Mouse (Mus musculus) T-helper 2 cell (primary cell): ENCODE data around the gene Gm49333.
"Not testable (repeated sequence)": the region's sequence is repeated elsewhere in the genome, so short reads cannot be mapped to it uniquely, and the experiment has no call there.

ENCODE experiments used
- in situ Hi-C: fragments of 300-600 bp; cut with MboI, MseI; formaldehyde crosslinking; loops from one replicate; pipeline ENCODE4 v1.15.1; 2025; ENCODE audit warnings: high pct_unique_total_duplicates

Gm49333 gene

DNA sequence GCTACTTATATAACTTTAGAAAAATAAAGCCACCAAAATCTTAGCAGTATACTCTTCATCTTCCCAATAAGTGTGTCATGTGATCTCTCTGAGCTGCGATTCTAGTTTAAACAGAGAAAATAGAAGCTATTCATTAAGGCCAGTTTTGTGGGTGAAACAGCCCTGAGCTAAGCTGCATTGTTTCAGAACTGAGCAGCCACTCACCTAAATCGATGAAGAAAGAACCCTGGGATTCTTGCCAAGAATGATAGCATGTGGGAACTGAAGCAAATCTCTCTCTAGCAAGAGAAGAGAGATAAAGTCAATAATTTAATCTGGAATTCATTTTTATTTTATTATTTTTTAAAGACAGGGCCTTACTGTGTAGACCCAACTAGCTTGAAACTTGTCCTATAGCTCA, 11.8 kb downstream of the Gm49333 start:
- in situ Hi-C loops = no loop called here

DNA sequence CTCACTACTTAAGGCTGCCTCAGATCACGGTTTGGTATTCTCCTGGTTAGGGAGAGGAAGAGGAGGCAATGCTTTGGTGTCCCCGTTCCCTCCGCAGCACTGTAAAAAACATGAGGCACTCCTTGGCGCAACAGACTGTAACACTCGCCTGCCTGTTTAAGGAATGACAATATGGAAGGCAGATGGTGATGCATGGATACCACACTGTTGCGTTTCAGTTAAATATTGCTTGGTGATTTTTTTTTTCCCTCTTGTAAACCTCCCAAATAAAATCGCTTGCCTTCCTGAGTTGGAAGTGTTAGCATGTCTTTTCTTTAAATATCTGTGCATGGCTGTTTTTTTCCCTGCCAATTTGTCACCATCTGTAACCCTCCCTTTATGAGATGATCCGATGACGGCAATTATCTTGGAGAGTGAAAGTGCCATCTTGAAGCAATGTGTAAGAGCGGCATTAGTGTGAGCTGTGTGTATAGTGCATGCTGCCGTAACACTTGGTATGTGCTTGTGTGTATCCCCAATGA, 17.5 kb downstream of the Gm49333 start:
- in situ Hi-C loops = no loop called here

DNA sequence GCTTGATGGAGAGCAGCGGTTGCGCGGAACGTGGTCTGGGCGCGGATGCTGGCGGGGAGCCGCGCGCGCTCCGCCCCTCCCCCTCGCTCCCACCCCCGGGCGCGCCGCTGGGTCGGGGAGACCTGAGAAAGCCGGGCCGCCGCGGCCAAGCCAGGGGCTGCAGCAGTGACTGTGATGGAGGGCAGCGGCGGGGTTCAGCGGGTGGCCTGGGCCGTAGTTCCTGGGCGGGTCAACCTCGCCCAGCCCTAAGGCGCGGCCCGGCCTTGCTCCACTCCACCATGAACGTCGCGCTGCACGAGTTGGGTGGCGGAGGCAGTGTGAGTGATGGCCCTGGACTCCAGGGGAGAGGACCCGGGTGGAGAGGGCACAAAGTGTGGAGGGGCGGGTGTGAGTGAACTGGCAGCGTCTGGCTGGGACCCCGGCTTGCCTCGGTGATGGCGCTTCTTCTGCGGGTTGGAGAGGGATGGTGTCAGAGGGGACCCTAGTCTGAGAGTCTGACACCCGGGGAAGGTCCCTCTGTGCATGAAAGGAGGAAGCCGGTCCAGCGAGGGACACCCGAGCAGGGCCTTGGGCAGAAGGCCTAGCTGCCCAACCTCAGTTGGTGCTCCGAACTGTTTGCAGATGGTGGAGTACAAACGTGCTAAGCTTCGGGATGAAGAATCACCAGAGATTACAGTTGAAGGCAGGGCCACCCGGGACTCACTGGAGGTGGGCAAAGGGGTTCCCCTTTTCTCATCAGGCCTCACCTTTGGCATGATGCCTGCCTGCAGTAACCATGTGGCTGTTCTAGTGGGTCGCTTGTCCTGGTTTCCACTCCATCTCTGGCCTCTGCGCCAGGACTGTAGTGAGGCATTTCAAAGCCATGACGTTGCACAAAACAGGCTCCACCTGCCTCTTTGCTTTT, 18.6 kb downstream of the Gm49333 start, which contains the start of gene Ece2:
Ece2 (plus strand) TSS at position 98 of the 904 bp plus-strand sequence.
- in situ Hi-C loops = no loop called here

DNA sequence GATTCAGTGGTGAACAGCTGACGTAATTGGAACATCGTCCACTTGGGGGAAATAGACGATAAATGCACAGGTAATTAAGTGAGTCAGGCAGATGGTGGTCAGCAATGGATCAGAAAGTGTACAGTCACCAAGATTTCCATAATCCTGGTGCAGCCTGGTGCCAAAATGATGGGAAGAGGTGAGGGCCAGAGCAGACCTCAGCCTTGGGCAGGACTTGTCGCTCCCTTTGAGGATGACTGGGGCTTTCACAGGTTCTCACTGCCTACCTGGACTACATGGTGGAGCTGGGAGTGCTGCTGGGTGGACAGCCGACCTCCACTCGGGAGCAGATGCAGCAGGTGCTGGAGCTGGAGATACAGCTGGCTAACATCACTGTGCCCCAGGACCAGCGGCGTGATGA, 26.0 kb downstream of the Gm49333 start:
- in situ Hi-C loops = loop anchor here (5.0 kb wide), 1 partner anchor 35 kb away; no protein-coding TSS in a partner anchor

DNA sequence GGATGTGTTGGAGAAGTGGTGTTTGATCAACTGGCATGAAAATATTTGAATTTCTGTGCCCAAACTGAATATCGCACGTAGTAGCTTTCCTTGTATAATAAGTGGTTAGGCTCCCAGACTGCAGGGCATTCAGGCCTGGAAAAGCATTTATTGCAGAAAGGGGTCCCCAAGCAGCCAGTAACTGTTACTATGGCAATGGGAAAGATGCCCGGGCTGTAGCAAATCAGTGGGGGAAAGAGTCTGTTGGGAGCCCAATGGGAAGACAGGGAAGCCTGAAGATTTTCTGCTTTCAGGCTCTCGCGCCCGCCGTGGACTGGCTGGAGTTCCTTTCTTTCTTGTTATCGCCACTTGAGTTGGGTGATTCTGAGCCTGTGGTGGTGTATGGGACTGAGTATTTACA, 27.0 kb downstream of the Gm49333 start:
- in situ Hi-C loops = loop anchor here (5.0 kb wide), 1 partner anchor 36 kb away; no protein-coding TSS in a partner anchor

DNA sequence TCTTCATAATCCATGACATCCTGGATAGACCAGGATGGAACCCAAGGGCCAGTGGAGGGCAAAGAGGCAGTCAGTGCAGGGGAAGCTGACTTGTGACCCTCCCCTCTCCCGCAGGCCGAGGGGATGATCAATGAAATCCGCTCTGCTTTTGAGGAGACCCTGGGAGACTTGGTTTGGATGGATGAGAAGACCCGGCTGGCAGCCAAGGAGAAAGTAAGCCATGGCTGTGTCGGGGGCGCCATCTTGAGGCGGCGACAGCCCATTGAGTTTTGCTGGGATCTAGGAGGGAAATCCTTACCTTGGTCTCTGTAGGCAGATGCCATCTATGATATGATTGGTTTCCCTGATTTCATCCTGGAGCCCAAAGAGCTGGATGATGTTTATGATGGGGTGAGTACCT, 30.8 kb downstream of the Gm49333 start:
- in situ Hi-C loops = loop anchor here (10.0 kb wide), 1 partner anchor 137 kb away; no protein-coding TSS in a partner anchor

DNA sequence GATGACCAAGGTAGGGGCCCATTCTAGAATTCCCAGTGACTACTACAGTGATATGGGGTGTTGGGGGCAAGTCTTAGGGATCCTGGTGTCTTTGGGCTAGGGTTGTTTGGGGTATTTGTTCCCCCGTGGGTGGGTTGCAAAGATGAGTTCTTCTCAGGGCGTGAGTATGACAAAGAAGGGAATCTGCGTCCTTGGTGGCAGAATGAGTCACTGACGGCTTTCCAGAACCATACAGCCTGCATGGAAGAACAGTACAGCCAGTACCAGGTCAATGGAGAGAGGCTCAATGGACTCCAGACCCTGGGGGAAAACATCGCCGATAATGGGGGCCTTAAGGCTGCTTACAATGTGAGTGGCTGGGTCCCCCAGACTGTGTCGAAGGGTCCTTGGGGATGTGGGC, 32.5 kb downstream of the Gm49333 start:
- in situ Hi-C loops = loop anchor here (10.0 kb wide), 1 partner anchor 139 kb away; no protein-coding TSS in a partner anchor

DNA sequence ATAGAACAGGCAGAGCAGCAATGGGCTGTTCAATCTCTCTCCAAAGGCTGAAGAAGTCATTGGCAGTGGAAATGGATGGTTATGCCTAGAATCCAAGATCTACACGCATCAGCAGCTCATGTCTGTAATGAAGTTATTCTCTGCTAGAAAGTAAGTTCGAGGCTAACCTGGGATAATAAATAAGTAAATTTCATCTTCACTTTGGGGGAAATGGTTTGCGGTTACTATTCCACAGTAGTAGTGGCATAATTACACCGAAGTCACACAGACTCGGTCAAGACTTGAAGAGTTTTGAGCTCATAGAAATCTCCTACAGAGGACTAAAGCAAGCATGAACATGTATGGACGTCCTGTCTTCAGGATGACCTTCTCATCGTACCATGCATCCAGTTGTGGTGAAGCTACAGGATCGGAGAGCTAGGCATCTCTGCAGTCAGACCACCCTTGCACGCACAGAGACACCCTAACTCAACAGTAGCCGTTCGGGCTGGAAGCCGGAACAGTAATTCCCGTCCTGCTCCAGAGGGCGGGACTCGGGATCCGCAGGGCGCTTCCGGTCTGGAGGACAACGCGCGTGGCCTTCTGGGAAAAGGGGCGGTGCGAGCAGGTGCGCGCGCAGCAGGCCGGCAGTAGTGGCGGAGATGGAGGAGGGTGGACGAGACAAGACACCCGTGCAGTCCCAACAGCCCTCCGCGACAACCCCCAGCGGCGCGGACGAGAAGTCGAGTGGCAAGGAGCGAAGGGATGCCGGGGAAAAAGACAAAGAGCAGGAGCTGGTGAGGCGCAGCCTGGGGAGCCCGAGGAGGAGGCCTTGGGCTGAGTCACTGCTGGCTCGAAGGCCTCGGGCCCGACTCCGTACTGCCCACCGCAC, 39.9 kb downstream of the Gm49333 start, which contains the start of gene Psmd2:
Psmd2 (plus strand) TSS at position 577 of the 871 bp plus-strand sequence.
- in situ Hi-C loops = no loop called here

DNA sequence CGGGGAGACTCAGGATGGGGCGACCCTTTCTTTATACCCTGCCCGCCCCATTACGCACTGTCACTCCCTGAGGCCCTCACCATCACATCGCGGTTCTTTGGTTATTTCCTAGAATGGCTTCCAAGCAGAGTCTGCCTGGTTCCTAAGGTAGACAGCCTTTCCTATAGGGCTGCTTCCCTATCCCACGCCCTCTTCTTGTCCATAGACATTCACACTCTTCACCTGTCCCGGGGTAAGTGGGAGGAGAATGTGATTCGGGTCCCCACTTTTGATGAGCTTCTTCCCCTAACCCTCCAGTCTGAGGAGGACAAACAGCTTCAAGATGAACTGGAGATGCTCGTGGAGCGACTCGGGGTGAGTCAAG, 40.5 kb downstream of the Gm49333 start:
- in situ Hi-C loops = no loop called here

DNA sequence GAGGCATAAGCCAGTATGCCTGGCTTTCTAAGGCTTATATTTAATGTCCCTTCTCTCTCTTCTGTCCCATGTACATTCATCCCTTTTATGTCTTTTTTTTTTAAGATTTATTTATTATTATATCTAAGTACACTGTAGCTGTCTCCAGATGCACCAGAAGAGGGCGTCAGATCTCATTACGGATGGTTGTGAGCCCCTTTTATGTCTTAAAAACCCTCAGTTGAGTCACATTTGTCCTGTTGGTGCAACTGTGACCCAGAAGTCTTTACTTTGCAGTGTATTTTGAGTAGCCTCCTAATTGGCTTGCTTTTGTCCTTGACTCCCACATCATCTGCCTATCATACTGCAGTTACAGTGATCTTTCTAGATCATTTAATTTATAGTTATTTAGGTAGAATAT, 41.9 kb downstream of the Gm49333 start:
- in situ Hi-C loops = no loop called here

DNA sequence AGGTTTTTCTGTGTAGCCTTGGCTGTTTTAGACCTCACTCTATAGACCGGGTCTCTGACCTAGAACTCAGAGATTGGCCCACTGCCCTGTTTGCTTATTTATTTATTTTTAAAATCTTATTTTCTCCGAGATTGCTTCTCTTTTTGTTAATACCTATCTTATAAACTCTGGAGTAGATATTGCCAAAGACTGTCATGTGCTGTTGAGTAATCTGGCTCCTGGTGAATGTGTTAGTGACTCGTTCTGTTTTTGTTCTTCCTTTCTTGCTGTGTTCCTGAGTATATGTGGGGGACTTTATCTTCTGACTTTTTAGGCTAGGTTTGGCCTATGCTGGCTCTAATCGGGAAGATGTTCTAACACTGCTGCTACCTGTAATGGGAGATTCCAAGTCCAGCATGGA, 46.3 kb downstream of the Gm49333 start:
- in situ Hi-C loops = no loop called here

DNA sequence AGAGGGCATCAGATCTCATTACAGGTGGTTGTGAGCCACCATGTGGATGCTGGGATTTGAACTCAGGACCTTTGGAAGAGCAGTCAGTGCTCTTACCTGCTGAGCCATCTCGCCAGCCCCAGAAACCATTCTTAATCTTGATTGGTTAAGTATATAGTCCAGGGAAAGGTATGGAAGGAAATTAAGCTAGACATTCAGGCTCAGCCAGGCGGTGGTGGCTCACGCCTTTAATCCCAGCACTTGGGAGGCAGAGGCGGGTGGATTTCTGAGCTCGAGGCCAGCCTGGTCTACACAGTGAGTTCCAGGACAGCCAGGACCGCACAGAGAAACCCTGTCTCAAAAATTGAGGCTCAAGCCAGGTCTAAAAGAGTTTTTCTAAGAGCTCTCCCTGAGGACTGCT, 56.6 kb downstream of the Gm49333 start, which contains the start of gene Eif4g1:
Eif4g1 (plus strand) TSS at position 301 of the 400 bp plus-strand sequence.
- in situ Hi-C loops = not testable (repeated sequence)

DNA sequence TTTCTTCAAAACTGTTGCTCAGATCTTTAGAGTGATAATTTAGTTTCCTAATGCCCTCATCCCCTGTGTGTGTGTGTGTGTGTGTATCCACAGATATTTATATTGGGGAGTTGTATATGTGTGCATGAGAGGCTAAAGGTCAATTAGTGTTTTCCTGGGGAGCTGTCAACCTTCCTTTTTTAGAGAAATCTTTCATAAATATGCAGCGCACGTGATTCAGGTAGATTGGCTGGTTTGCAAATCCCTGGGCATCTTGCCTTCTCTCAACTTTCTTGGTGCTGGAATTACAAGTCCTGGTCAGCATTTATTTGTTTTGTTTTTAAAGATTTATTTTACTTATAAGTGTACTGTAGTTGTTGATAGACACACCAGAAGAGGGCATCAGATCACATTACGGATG, 58.9 kb downstream of the Gm49333 start:
- in situ Hi-C loops = no loop called here

DNA sequence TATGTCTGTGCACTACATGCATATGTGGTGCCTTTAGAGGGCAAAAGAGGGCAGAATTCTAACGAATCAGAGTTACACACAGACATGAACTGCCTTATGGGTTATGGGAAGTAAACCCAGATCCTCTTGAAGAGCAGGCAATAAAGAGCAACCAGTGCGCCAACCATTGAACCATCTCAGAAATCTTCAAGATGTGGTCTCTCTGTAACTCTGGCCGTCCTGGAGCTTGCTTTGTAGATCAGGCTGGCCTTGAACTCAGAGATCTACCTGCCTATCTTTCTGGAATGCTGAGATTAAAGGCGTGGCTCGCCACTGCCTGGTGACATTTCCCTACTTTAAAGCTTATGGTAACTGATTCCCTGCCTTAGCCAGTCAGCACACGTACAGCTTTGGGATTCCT, 60.5 kb downstream of the Gm49333 start:
- in situ Hi-C loops = no loop called here

DNA sequence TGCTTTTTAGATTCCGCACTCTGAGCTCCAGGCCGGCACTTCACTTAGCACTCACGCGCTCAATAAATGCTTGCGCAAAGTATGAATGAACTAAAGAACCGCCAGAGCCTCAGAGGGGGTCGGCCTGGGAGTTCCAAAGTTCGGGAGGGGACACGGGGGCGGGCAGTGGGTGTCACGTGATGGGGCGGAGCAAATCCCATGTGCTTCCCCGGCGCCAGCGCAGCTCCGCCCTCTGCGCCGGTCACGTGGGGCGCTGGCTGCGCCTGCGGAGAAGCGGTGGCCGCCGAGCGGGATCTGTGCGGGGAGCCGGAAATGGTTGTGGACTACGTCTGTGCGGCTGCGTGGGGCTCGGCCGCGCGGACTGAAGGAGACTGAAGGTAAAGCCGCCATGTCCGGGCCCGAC, 61.1 kb downstream of the Gm49333 start:
- in situ Hi-C loops = no loop called here

DNA sequence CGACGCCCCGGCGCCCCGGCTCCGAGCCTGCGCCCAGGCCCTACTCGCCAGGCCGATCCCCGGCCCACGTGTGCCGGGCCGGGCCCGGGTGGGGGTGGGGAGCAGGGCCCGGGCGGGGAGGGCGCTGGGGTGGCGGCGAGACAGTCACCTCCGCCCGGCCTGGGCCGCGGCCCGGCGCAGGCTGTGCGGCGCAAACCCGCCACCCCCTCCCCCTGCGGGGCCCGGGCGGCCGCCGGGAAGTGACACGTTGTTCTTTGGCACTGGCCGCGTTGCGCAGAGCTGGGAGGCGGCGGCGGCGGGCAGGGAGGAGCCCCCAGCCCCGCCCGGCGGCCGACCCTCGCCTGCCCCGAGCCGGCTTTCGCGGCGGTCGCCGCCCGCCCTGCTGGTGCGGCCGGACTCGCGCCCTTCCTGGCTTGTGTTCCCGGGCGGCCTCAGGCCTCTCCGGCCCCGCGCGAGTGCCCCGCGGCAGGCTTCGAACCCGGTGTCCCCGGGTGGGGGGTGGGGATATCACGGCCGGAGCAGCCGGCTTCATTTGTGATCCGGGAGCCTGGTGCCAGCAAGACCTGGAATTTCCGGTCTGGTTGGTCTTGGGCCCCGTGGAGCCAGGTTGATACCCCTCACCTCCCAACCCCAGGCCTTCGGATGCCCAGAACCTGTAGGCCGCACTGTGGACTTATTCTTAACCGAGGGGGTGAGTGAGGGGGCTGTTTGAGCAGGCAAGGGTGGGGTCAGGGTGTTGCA, 61.7 kb downstream of the Gm49333 start:
- in situ Hi-C loops = no loop called here

DNA sequence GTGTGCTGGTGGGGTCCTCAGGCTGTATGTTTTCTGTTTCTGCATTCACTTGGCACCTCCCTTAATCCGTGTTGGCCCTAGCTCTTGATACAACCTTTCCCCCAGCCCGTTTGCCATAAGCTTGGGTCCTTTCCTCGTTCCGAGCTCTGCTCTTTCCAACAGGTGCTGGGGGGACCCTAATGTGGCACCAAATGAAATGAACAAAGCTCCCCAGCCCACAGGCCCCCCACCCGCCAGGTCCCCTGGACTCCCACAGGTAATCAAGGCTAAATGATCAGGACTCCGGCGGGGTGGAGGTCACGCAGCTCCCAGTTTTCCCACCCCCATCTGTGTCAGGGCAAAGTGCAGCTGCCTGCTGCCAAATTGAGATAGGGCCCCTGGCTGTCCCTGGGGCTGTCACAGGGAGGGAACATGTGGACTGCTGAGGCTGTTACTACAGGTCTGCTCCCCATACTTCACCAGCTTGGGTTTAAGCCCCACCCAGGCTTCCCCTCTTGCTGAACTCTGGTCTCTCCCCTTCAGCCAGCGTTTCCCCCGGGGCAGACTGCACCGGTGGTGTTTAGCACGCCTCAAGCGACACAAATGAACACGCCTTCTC, 62.4 kb downstream of the Gm49333 start:
- in situ Hi-C loops = no loop called here

DNA sequence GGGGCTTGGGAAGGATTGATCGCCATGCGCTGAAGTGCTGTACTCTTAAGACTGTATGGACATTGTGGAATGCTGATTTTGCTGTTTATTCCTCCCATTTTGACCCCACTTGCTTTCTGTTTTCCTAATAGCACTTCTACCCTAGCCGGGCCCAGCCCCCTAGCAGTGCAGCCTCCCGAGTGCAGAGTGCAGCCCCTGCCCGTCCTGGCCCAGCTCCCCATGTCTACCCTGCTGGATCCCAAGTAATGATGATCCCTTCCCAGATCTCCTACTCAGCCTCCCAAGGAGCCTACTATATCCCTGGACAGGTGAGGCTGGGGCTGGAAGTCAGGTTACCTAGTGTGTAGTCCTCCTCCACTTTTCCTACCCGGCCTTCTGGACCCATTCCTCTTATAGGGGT, 63.8 kb downstream of the Gm49333 start:
- in situ Hi-C loops = loop anchor here (5.0 kb wide), 1 partner anchor 42 kb away; the partner anchor contains the start of genes Clcn2 and Polr2h

DNA sequence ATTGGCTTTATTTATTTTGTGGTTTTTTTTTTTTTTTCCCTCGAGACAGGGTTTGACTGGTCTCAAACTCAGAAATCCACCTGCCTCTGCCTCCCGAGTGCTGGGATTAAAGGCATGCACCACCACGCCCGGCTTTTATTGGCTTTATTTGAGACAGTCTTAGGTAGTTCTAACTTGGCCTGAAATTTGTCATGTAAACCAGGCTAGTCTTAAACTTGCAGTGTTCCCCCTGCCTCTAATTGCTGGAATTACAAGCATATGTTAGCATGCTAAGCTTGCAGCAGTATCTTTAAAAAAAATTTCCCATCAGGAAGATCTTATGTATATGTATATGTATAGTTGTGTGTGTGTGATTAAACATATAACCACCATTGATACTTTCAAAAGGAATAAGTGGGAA, 65.3 kb downstream of the Gm49333 start:
- in situ Hi-C loops = loop anchor here (5.0 kb wide), 1 partner anchor 41 kb away; the partner anchor contains the start of genes Clcn2 and Polr2h

DNA sequence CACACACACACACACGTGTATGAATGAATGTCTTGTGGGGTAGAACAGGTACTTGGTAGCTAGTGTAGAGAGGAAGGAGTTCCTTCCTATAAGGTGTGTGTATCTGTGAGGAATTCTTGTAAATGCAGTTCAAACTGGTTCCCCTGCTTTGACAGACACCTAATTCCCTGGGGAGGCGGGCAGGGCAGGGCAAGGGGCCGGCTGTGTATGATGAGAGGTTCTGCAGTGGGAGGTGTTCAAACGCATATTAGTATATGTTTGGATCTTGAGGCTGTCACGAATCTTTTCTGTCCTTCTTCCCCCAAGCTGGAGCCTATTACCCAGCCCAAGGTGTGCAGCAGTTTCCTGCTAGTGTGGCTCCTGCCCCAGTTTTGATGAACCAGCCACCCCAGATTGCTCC, 66.0 kb downstream of the Gm49333 start:
- in situ Hi-C loops = loop anchor here (5.0 kb wide), 1 partner anchor 40 kb away; the partner anchor contains the start of genes Clcn2 and Polr2h
